In the genomic region with DNA sequence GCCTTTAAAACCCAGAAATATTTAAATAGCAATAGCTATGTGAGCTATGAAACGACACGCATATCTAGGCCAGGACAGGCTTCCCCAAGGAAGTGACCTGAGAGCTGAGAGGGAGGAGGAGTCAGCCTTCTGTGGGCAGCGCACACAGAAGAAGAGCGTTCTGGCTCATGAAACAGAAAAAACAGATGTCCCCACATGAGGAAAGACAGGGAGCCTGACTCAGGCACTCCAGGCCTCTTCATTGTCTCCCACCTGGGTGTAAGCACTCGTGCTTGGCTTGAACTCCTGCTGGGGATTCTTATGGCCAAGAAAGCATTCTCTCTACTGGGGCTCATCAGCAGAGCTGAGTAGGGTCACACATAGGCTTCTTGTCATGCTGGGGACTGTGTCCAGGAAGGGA, we compare ENCODE assay signal across 10 mouse cellular contexts. TPM values are rescaled to one million over a fixed set of nuclear protein-coding genes. Genes with fewer than 3 reads are reported as not detected.
A peak's percentile ranks its signal among the peaks of the same experiment; 100 is the strongest.
DNase-seq lines count a peak whose midpoint lies in the region; ATAC-seq and TF ChIP-seq lines count a peak whose summit lies in the region.
"Had no signal": no experiment of that assay in that cellular context is flagged by ENCODE, and none has a peak within 500 bp of the region (broad histone marks: within the 10 kb centered on the region; RNA-seq: fewer than 3 reads in every experiment).

No protein-coding gene starts in this region.

- TF ChIP-seq CTCF in lung, adult 2 months (IDR thresholded peaks at IDR 0.05; ENCODE audit: insufficient read depth, low read length) = no peak

- H3K9me3 ChIP-seq in midbrain, embryonic 10.5 days (replicated peaks) = no peaks in the 10 kb centered on the region
- H3K9me3 ChIP-seq in midbrain, embryonic 13.5 days = no peaks in the 10 kb centered on the region

- no peak for ATAC-seq in midbrain, embryonic 13.5 days

- no peak overlapping the region for H3K4me3 ChIP-seq in midbrain, embryonic 10.5 days
- no peak overlapping the region for H3K4me3 ChIP-seq in midbrain, embryonic 13.5 days (replicated peaks)
- no peak overlapping the region for H3K4me3 ChIP-seq in lung, adult 2 months (replicated peaks; ENCODE audit: extremely low read depth, low read depth, low read length)

- no peak overlapping the region for H3K4me2 ChIP-seq in midbrain, embryonic 13.5 days (replicated peaks)

- peak overlapping the region; percentile 49; the same call in 1 of the 2 replicates for H3K27ac ChIP-seq in midbrain, embryonic 10.5 days (replicated peaks)
- H3K27ac ChIP-seq in midbrain, embryonic 13.5 days = no peak overlapping the region

- H3K4me1 ChIP-seq in midbrain, embryonic 10.5 days = peaks cover 41% of the 10 kb centered on the region
- peaks cover 50% of the 10 kb centered on the region for H3K4me1 ChIP-seq in midbrain, embryonic 13.5 days (replicated peaks)
- H3K4me1 ChIP-seq in lung, adult 2 months (ENCODE audit: control insufficient read depth, insufficient read depth, low read length) = peaks cover 36% of the 10 kb centered on the region

- H3K36me3 ChIP-seq in midbrain, embryonic 10.5 days = peaks cover 3% of the 10 kb centered on the region; the same call in 1 of the 2 replicates
- H3K36me3 ChIP-seq in midbrain, embryonic 13.5 days = no peaks in the 10 kb centered on the region

- no peak overlapping the region for H3K9ac ChIP-seq in midbrain, embryonic 13.5 days (replicated peaks)

- H3K27me3 ChIP-seq in midbrain, embryonic 10.5 days (ENCODE audit: low read depth, poor library complexity, severe bottlenecking) = no peaks in the 10 kb centered on the region
- no peaks in the 10 kb centered on the region for H3K27me3 ChIP-seq in midbrain, embryonic 13.5 days

- DNase-seq in gastrocnemius, adult 18-20 months (ENCODE audit: low spot score) = peak; percentile 22
- no peak for DNase-seq in gastrocnemius, postnatal 10 days
- no peak for DNase-seq in midbrain, embryonic 10.5 days (ENCODE audit: low spot score)
- peak; percentile 45 for DNase-seq in lung, adult 2 months
- DNase-seq in thymus, postnatal 25 days = peak; percentile 37
- no peak for DNase-seq in yolk sac, embryonic 10.5 days (ENCODE audit: low spot score)
- DNase-seq in layer of hippocampus, postnatal 10 days (ENCODE audit: low spot score in 2 of 2) = no peak
- DNase-seq: cerebellum, postnatal 14 days had no signal

- WGBS in midbrain, embryonic 10.5 days = 54% methylated on average over 5 of the region's 5 CpGs
- WGBS in midbrain, embryonic 13.5 days = 64% methylated on average over 5 of the region's 5 CpGs
- 20% methylated on average over 5 of the region's 5 CpGs for WGBS in lung, adult 2 months

- TF ChIP-seq POLR2A in lung, adult 2 months (IDR thresholded peaks at IDR 0.05; ENCODE audit: borderline replicate concordance, extremely low read depth, low read depth, low read length) = no peak

RNA-seq across cellular contexts. Expression of a gene that starts 10.3 kb away (rescaled TPM):
- total RNA-seq in gastrocnemius, adult 18-20 months (2021) = 1 to 10 TPM; 5.0 to 6.4 TPM
- total RNA-seq in gastrocnemius, postnatal 10 days (2021) = 10 to 100 TPM; 14.9 to 19.6 TPM
- 9.0 and 10.5 TPM in 2 replicates for polyA plus RNA-seq in midbrain, embryonic 10.5 days (2016; fragmentation: Nextera tagmentation; extraction: Ambion mirVana)
- 6.3 and 7.0 TPM in 2 replicates for polyA plus RNA-seq in midbrain, embryonic 13.5 days (2015; fragmentation: Nextera tagmentation; extraction: Ambion mirVana)
- polyA plus RNA-seq in lung, adult 2 months (2012; rRNA removed) = 20.0 and 34.7 TPM in 2 replicates
- 10 to 100 TPM; 44.7 to 50.1 TPM for total RNA-seq in layer of hippocampus, postnatal 10 days (2021)

RNA-seq across cellular contexts. Expression of a gene that starts 37.9 kb away (rescaled TPM):
- not detected for total RNA-seq in gastrocnemius, adult 18-20 months (2021)
- not detected for total RNA-seq in gastrocnemius, postnatal 10 days (2021)
- 0.09 and 0.12 TPM in 2 replicates for polyA plus RNA-seq in midbrain, embryonic 10.5 days (2016; fragmentation: Nextera tagmentation; extraction: Ambion mirVana)
- 0.12 and 0.16 TPM in 2 replicates for polyA plus RNA-seq in midbrain, embryonic 13.5 days (2015; fragmentation: Nextera tagmentation; extraction: Ambion mirVana)
- 0.38 and 1.5 TPM in 2 replicates for polyA plus RNA-seq in lung, adult 2 months (2012; rRNA removed)
- not detected for total RNA-seq in layer of hippocampus, postnatal 10 days (2021)
- total RNA-seq: layer of hippocampus, adult 18-20 months had no signal

Comparison
In these comparisons a context has a peak if more than half of its experiments do, and no peak if none do; other contexts are left out.
1. DNase-seq: peak in gastrocnemius, adult 18-20 months (single experiment), lung, adult 2 months (single experiment) and thymus, postnatal 25 days (single experiment); none in gastrocnemius, postnatal 10 days (single experiment), midbrain, embryonic 10.5 days (single experiment), yolk sac, embryonic 10.5 days (single experiment) and layer of hippocampus, postnatal 10 days (0 of 2).